Mouse (Mus musculus) liver, embryonic 14.5 days (tissue): ENCODE measurements around the gene Tbc1d25. TPM values are rescaled to one million over a fixed set of nuclear protein-coding genes. Genes with fewer than 3 reads are reported as not detected.

Experiments
- ATAC-seq: fragments of 200-750 bp; cut with Nextera tagmentation; 2 replicates; pipeline ENCODE4 v1.8.0; 2017; ENCODE audit warnings: moderate number of reproducible peaks, mild to moderate bottlenecking, moderate library complexity; ENCODE audit not compliant: insufficient read depth
- DNase-seq, 3 experiments: peaks; one replicate each; pipeline ENCODE4 v3.0.0-alpha.2; 2012 to 2013; ENCODE audit warnings: low read depth in 3 of 3, low spot score in 3 of 3
- H3K27ac ChIP-seq: fragments of 300-500 bp; sonication (generic); 2 replicates; pipeline ENCODE4 v1.5.1; 2014; ENCODE audit warnings: moderate library complexity, mild to moderate bottlenecking, control low read depth, inconsistent platforms
- H3K27me3 ChIP-seq: fragments of 300-500 bp; sonication (generic); 2 replicates; pipeline ENCODE4 v1.6.1; 2014; ENCODE audit warnings: mild to moderate bottlenecking, low read length, moderate library complexity; ENCODE audit not compliant: control insufficient read depth, insufficient read depth
- H3K36me3 ChIP-seq: fragments of 300-500 bp; sonication (generic); replicated peaks from 2 replicates; pipeline ENCODE4 v1.6.1; 2014; ENCODE audit warnings: low read depth; ENCODE audit not compliant: control insufficient read depth, insufficient read depth
- H3K4me1 ChIP-seq, 2 experiments: fragments of 200-500 bp in 1 of 2; fragments of 300-500 bp in 1 of 2; sonication (generic) in 1 of 2; replicated peaks; 2 replicates each; pipeline ENCODE4 v1.6.1; 2012 to 2014; ENCODE audit warnings: antibody characterized with exemption in 1 of 2, inconsistent platforms in 1 of 2, low read length in 1 of 2; ENCODE audit not compliant: control insufficient read depth in 2 of 2, insufficient read depth in 2 of 2
- H3K4me2 ChIP-seq: fragments of 300-500 bp; sonication (generic); 2 replicates; pipeline ENCODE4 v1.6.1; 2014; ENCODE audit warnings: low read depth, mild to moderate bottlenecking, control low read depth, moderate library complexity
- H3K4me3 ChIP-seq, 2 experiments: fragments of 200-500 bp in 1 of 2; fragments of 300-500 bp in 1 of 2; sonication (generic) in 1 of 2; 2 replicates each; pipeline ENCODE4 v1.5.1; 2012 to 2014; ENCODE audit warnings: low read depth in 2 of 2, low read length in 2 of 2, mild to moderate bottlenecking in 2 of 2, control low read depth in 1 of 2, inconsistent platforms in 1 of 2, moderate library complexity in 1 of 2; ENCODE audit not compliant: insufficient read depth in 1 of 2
- H3K9ac ChIP-seq: fragments of 300-500 bp; sonication (generic); replicated peaks from 2 replicates; pipeline ENCODE4 v1.6.1; 2014; ENCODE audit warnings: mild to moderate bottlenecking, control low read depth, moderate library complexity
- H3K9me3 ChIP-seq: fragments of 300-500 bp; sonication (generic); 2 replicates; pipeline ENCODE4 v1.6.1; 2016; ENCODE audit warnings: low read length, mixed read lengths; ENCODE audit not compliant: control insufficient read depth
- CTCF ChIP-seq: IDR thresholded peaks from 2 replicates; pipeline ENCODE4 v1.5.1; 2016; ENCODE audit warnings: antibody characterized with exemption, low read depth, control low read depth
- EP300 ChIP-seq: IDR thresholded peaks from 2 replicates; pipeline ENCODE4 v1.6.1; 2016; ENCODE audit warnings: antibody characterized with exemption, low read depth
- WGBS: fragments of 180-500 bp; shearing (Covaris S2); extraction: QIAGEN DNeasy Blood & Tissue Kit; methylation state at CpG from one replicate; pipeline ENCODE4 v1.1.7; 2014; ENCODE audit not compliant: insufficient replicate concordance; 5-methylcytosine and 5-hydroxymethylcytosine counted together
- polyA plus RNA-seq, 2 experiments: library from polyadenylated mRNA; depleted of rRNA in 1 of 2; stranded (reverse) in 1 of 2; unstranded in 1 of 2; fragments of >200 nt; fragmentation: Nextera tagmentation in 1 of 2; extraction: Ambion mirVana in 1 of 2; gene quantifications; 2 replicates each; pipeline versions ENCODE4 v1.2.1 to v1.2.3; 2012 to 2014

The Tbc1d25 gene
- polyA plus RNA-seq (2012; rRNA removed) (5.4 TPM in 2 replicates), polyA plus RNA-seq (2014; fragmentation: Nextera tagmentation; extraction: Ambion mirVana) (4.2 and 4.9 TPM in 2 replicates)

- WGBS = 7% methylated on average over 55 of the region's 56 CpGs
- H3K27me3 ChIP-seq = no peaks in the 10 kb centered on the region
- no peak for TF ChIP-seq EP300
- TF ChIP-seq CTCF = peak; percentile 46
Measured at GRCm38 (mm10) chrX:8175504-8176385, at the start of gene Tbc1d25. Gene Tbc1d25, minus strand, starts transcription at chrX:8176181.

DNA sequence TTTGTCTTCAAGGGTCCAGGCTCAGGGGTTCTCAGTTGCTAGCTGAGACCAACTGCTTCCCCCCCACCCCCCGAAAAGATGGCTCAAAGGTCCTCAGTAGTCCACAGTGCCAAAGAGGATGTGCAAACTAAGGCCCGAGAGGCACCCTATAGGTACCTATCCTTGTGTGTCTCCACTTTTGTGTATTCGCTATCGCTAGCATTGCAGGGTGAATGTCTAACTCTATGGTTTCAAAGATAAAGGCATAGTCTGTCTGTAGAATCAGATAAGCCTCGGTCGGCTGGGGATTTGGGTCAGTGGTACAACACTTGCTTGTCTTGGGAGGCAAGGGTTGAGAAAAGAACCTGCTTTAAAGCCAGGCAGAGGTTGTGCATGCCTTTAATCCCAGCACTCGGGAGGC, 47.5 kb upstream of the Tbc1d25 start:
- no peak overlapping the region for H3K4me2 ChIP-seq
- H3K36me3 ChIP-seq = no peaks in the 10 kb centered on the region
- no peaks in the 10 kb centered on the region for H3K9me3 ChIP-seq
- peaks cover 0 to 4% of the 10 kb centered on the region in 2 experiments; a peak in 2 of 4 replicates for H3K4me1 ChIP-seq
- DNase-seq (no peak), ATAC-seq (no peak)
- no peak overlapping the region for H3K4me3 ChIP-seq
- no peak overlapping the region for H3K27ac ChIP-seq
- 39% methylated on average over 7 of the region's 7 CpGs for WGBS
- no peak overlapping the region for H3K9ac ChIP-seq
- H3K27me3 ChIP-seq = no peaks in the 10 kb centered on the region
- TF ChIP-seq CTCF = no peak
- no peak for TF ChIP-seq EP300

More at GRCm38 (mm10) chrX:8175504-8176385, at the start of gene Tbc1d25:
- peak within 1 kb of the TSS; percentile 78 for H3K9ac ChIP-seq
- H3K4me2 ChIP-seq = peak within 1 kb of the TSS; percentile 67
- H3K9me3 ChIP-seq = no peaks in the 10 kb centered on the region
- DNase-seq (peak; percentile 70 to 83 (median 75)), ATAC-seq (peak; percentile 94)
- H3K36me3 ChIP-seq = no peaks in the 10 kb centered on the region
- H3K27ac ChIP-seq = peak within 1 kb of the TSS; percentile 73
- peak within 1 kb of the TSS; percentile 77 to 87 for H3K4me3 ChIP-seq
- peaks cover 0 to 10% of the 10 kb centered on the region in 2 experiments; a peak in 3 of 4 replicates for H3K4me1 ChIP-seq

GRCm38 (mm10) chrX:8222678-8223421, 46.9 kb upstream of the Tbc1d25 start:
- no peak for ATAC-seq

GRCm38 (mm10) chrX:8222296-8222677, 46.3 kb upstream of the Tbc1d25 start:
- Histone ChIP-seq H3K4me2 (no peak overlapping the region), H3K9me3 (no peaks in the 10 kb centered on the region), H3K9ac (no peak overlapping the region), H3K27ac (no peak overlapping the region), H3K4me1 (peaks cover 0 to 4% of the 10 kb centered on the region in 2 experiments; a peak in 2 of 4 replicates), H3K27me3 (no peaks in the 10 kb centered on the region), H3K36me3 (no peaks in the 10 kb centered on the region), H3K4me3 (no peak overlapping the region)
- ATAC-seq (no peak), DNase-seq (no peak)
- 36% methylated on average over 3 of the region's 3 CpGs for WGBS
- TF ChIP-seq CTCF (no peak), EP300 (no peak)

More at GRCm38 (mm10) chrX:8222678-8223421, 46.9 kb upstream of the Tbc1d25 start:
- no peak for TF ChIP-seq CTCF
- no peak for TF ChIP-seq EP300
- Histone ChIP-seq H3K9ac (no peak overlapping the region), H3K4me2 (no peak overlapping the region), H3K4me1 (peaks cover 0 to 4% of the 10 kb centered on the region in 2 experiments; a peak in 2 of 4 replicates), H3K9me3 (no peaks in the 10 kb centered on the region), H3K4me3 (no peak overlapping the region), H3K27ac (no peak overlapping the region), H3K27me3 (no peaks in the 10 kb centered on the region), H3K36me3 (no peaks in the 10 kb centered on the region)
- 46% methylated on average over 7 of the region's 7 CpGs for WGBS
- DNase-seq = no peak

DNA sequence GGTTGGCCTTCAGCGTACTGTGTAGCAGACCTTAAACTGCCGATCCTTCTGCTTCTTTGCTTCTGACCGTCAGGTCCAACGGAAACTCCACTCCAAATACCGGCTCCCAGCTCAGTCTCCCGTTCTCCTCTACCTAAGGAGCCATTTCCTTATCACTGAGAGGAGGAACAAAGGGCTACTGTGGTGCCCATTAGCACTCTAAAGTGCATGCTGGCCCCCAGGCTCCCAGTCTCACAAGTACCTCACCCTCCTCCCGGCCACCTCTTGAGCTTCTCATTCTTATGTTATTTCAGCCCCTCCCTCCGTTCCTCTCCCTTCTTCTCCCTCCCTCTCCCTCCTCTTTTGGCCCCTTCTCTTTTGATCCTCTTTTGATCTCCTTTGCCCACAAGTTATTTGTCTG, 43.7 kb upstream of the Tbc1d25 start:
- Histone ChIP-seq H3K9me3 (no peaks in the 10 kb centered on the region), H3K36me3 (no peaks in the 10 kb centered on the region), H3K27me3 (no peaks in the 10 kb centered on the region), H3K4me3 (no peak overlapping the region), H3K4me2 (no peak overlapping the region), H3K4me1 (peaks cover 0 to 4% of the 10 kb centered on the region in 2 experiments; a peak in 2 of 4 replicates), H3K9ac (no peak overlapping the region), H3K27ac (no peak overlapping the region)
- TF ChIP-seq EP300 (no peak), CTCF (no peak)
- WGBS = 30% methylated on average over 8 of the region's 8 CpGs
- no peak for ATAC-seq
- DNase-seq = no peak
